Mouse (Mus musculus) liver, postnatal 0 days (tissue): ENCODE measurements around the gene Ntng2. TPM values are rescaled to one million over a fixed set of nuclear protein-coding genes. Genes with fewer than 3 reads are reported as not detected.

Experiments
- ATAC-seq: fragments of 200-750 bp; cut with Nextera tagmentation; 2 replicates; pipeline ENCODE4 v1.8.0; 2017; ENCODE audit warnings: mild to moderate bottlenecking, moderate library complexity
- DNase-seq: peaks from one replicate; pipeline ENCODE4 v3.0.0-alpha.2; 2016
- H3K27ac ChIP-seq: fragments of 300-500 bp; sonication (generic); 2 replicates; pipeline ENCODE4 v1.5.1; 2014; ENCODE audit warnings: antibody characterized with exemption, moderate library complexity, mild to moderate bottlenecking, low read depth
- H3K27me3 ChIP-seq: fragments of 300-500 bp; sonication (generic); 2 replicates; pipeline ENCODE4 v1.6.1; 2014; ENCODE audit warnings: low read length, control low read depth, mixed read lengths; ENCODE audit not compliant: insufficient read depth
- H3K36me3 ChIP-seq: fragments of 300-500 bp; sonication (generic); replicated peaks from 2 replicates; pipeline ENCODE4 v1.6.1; 2014; ENCODE audit warnings: mild to moderate bottlenecking, control low read depth, low read length, moderate library complexity, mixed read lengths; ENCODE audit not compliant: insufficient read depth
- H3K4me1 ChIP-seq: fragments of 300-500 bp; sonication (generic); 2 replicates; pipeline ENCODE4 v1.6.1; 2014; ENCODE audit warnings: antibody characterized with exemption, mild to moderate bottlenecking, control low read depth; ENCODE audit not compliant: insufficient read depth
- H3K4me2 ChIP-seq: fragments of 300-500 bp; sonication (generic); 2 replicates; pipeline ENCODE4 v1.6.1; 2014; ENCODE audit warnings: low read depth, mild to moderate bottlenecking, low read length, moderate library complexity, mixed read lengths
- H3K4me3 ChIP-seq: fragments of 300-500 bp; sonication (generic); 2 replicates; pipeline ENCODE4 v1.5.1; 2014; ENCODE audit warnings: low read depth, low read length
- H3K9ac ChIP-seq: fragments of 300-500 bp; sonication (generic); replicated peaks from 2 replicates; pipeline ENCODE4 v1.6.1; 2014; ENCODE audit warnings: mild to moderate bottlenecking, moderate library complexity
- H3K9me3 ChIP-seq: fragments of 300-500 bp; sonication (generic); 2 replicates; pipeline ENCODE4 v1.6.1; 2016; ENCODE audit warnings: mild to moderate bottlenecking, control low read depth, low read length, mixed read lengths
- CTCF ChIP-seq: sonication (generic); IDR thresholded peaks from 2 replicates; pipeline ENCODE4 v1.5.1; 2016; ENCODE audit warnings: antibody characterized with exemption, low read depth
- EP300 ChIP-seq: IDR thresholded peaks from 2 replicates; pipeline ENCODE4 v1.6.1; 2016; ENCODE audit warnings: antibody characterized with exemption, low read depth, mild to moderate bottlenecking
- WGBS: fragments of 180-500 bp; shearing (Covaris S2); extraction: QIAGEN DNeasy Blood & Tissue Kit; methylation state at CpG from one replicate; pipeline ENCODE4 v1.1.7; 2014; ENCODE audit not compliant: insufficient replicate concordance; 5-methylcytosine and 5-hydroxymethylcytosine counted together
- polyA plus RNA-seq: library from polyadenylated mRNA; unstranded; fragments of >200 nt; fragmentation: Nextera tagmentation; extraction: Ambion mirVana; gene quantifications from 2 replicates; pipeline ENCODE4 v1.2.1, GENCODE M21; 2015

The Ntng2 gene
- polyA plus RNA-seq, 1 experiment from 2014 or later = 0.38 TPM

GRCm38 (mm10) chr2:29246275-29246674 lies 6.5 kb downstream of the Ntng2 start:
- no peak overlapping the region for H3K27ac ChIP-seq
- peaks cover 48% of the 10 kb centered on the region for H3K27me3 ChIP-seq
- H3K4me3 ChIP-seq = no peak overlapping the region
- no peaks in the 10 kb centered on the region for H3K9me3 ChIP-seq
- no peak for DNase-seq
- no peak overlapping the region for H3K9ac ChIP-seq
- no peak for ATAC-seq
- 74% methylated on average over 3 of the region's 3 CpGs for WGBS
- H3K36me3 ChIP-seq = no peaks in the 10 kb centered on the region
- peaks cover 4% of the 10 kb centered on the region for H3K4me1 ChIP-seq
- TF ChIP-seq CTCF (no peak), EP300 (no peak)
- H3K4me2 ChIP-seq = no peak overlapping the region

- H3K27me3 ChIP-seq = peaks cover 39% of the 10 kb centered on the region
- peaks cover 2% of the 10 kb centered on the region; the same call in 1 of the 2 replicates for H3K4me1 ChIP-seq
- no peak for DNase-seq
- H3K4me2 ChIP-seq = no peak overlapping the region
- no peak overlapping the region for H3K9ac ChIP-seq
- H3K9me3 ChIP-seq = no peaks in the 10 kb centered on the region
- no peaks in the 10 kb centered on the region for H3K36me3 ChIP-seq
- TF ChIP-seq CTCF = peak; percentile 54
- TF ChIP-seq EP300 = no peak
- H3K27ac ChIP-seq = no peak overlapping the region
- ATAC-seq = no peak
- 18% methylated on average over 10 of the region's 10 CpGs for WGBS
- H3K4me3 ChIP-seq = no peak overlapping the region
Observed at GRCm38 (mm10) chr2:29245341-29245779, 7.4 kb downstream of the Ntng2 start.

- Histone ChIP-seq H3K9ac (no peak overlapping the region), H3K36me3 (no peaks in the 10 kb centered on the region), H3K4me2 (no peak overlapping the region), H3K4me1 (no peaks in the 10 kb centered on the region), H3K27me3 (peaks cover 6% of the 10 kb centered on the region; the same call in 1 of the 2 replicates), H3K4me3 (no peak overlapping the region), H3K9me3 (no peaks in the 10 kb centered on the region), H3K27ac (no peak overlapping the region)
- 77% methylated on average over 17 of the region's 17 CpGs for WGBS
- DNase-seq (no peak), ATAC-seq (no peak)
- TF ChIP-seq EP300 = no peak
- no peak for TF ChIP-seq CTCF
Observed at GRCm38 (mm10) chr2:29239329-29239728, 13.5 kb downstream of the Ntng2 start.

GRCm38 (mm10) chr2:29237623-29238022 lies 15.2 kb downstream of the Ntng2 start:
- Histone ChIP-seq H3K36me3 (no peaks in the 10 kb centered on the region), H3K4me2 (no peak overlapping the region), H3K4me1 (no peaks in the 10 kb centered on the region), H3K9me3 (no peaks in the 10 kb centered on the region), H3K4me3 (no peak overlapping the region), H3K27me3 (peaks cover 6% of the 10 kb centered on the region; the same call in 1 of the 2 replicates), H3K9ac (no peak overlapping the region), H3K27ac (no peak overlapping the region)
- 0 out of 2 replicates have a peak, but pooled peaks have one; percentile 35 for ATAC-seq
- TF ChIP-seq EP300 (no peak), CTCF (peak; percentile 82)
- 13% methylated on average over 4 of the region's 4 CpGs for WGBS
- peak; percentile 78 for DNase-seq

GRCm38 (mm10) chr2:29235811-29236210 lies 17.0 kb downstream of the Ntng2 start:
- ATAC-seq = no peak
- no peak overlapping the region for H3K27ac ChIP-seq
- no peak overlapping the region for H3K4me2 ChIP-seq
- no peak for DNase-seq
- no peak overlapping the region for H3K4me3 ChIP-seq
- 71% methylated on average over 7 of the region's 7 CpGs for WGBS
- H3K4me1 ChIP-seq = no peaks in the 10 kb centered on the region
- peaks cover 6% of the 10 kb centered on the region; the same call in 1 of the 2 replicates for H3K27me3 ChIP-seq
- H3K9ac ChIP-seq = no peak overlapping the region
- H3K36me3 ChIP-seq = no peaks in the 10 kb centered on the region
- H3K9me3 ChIP-seq = no peaks in the 10 kb centered on the region
- no peak for TF ChIP-seq CTCF
- no peak for TF ChIP-seq EP300

GRCm38 (mm10) chr2:29235026-29235425 lies 17.8 kb downstream of the Ntng2 start:
- no peak overlapping the region for H3K9ac ChIP-seq
- H3K27me3 ChIP-seq = peaks cover 5% of the 10 kb centered on the region; the same call in 1 of the 2 replicates
- no peak overlapping the region for H3K4me3 ChIP-seq
- H3K4me2 ChIP-seq = no peak overlapping the region
- WGBS = 66% methylated on average over 3 of the region's 3 CpGs
- H3K27ac ChIP-seq = no peak overlapping the region
- DNase-seq (no peak), ATAC-seq (no peak)
- no peak for TF ChIP-seq CTCF
- no peak for TF ChIP-seq EP300
- no peaks in the 10 kb centered on the region for H3K9me3 ChIP-seq
- no peaks in the 10 kb centered on the region for H3K4me1 ChIP-seq
- H3K36me3 ChIP-seq = no peaks in the 10 kb centered on the region
